Mouse (Mus musculus) midbrain, embryonic 16.5 days (tissue): ENCODE data around the gene D10Wsu102e. TPM values are rescaled to one million over a fixed set of nuclear protein-coding genes. Genes with fewer than 3 reads are reported as not detected.
"Not testable (repeated sequence)": the region's sequence is repeated elsewhere in the genome, so short reads cannot be mapped to it uniquely, and the experiment has no call there.

Source experiments
- ATAC-seq: fragments of 200-750 bp; cut with Nextera tagmentation; 2 replicates; pipeline ENCODE4 v1.8.0; 2017; ENCODE audit warnings: moderate TSS enrichment
- H3K27ac ChIP-seq: fragments of 300-500 bp; sonication (generic); 2 replicates; pipeline ENCODE4 v1.5.1; 2014; ENCODE audit warnings: mild to moderate bottlenecking, low read length, mixed read lengths
- H3K27me3 ChIP-seq: fragments of 300-500 bp; sonication (generic); 2 replicates; pipeline ENCODE4 v1.6.1; 2014; ENCODE audit warnings: low read depth, low read length, mixed read lengths; ENCODE audit not compliant: control insufficient read depth, insufficient read depth
- H3K36me3 ChIP-seq: fragments of 300-500 bp; sonication (generic); 2 replicates; pipeline ENCODE4 v1.6.1; 2014; ENCODE audit warnings: mild to moderate bottlenecking, low read length, moderate library complexity, mixed read lengths; ENCODE audit not compliant: control insufficient read depth, insufficient read depth
- H3K4me1 ChIP-seq: fragments of 300-500 bp; sonication (generic); 2 replicates; pipeline ENCODE4 v1.6.1; 2014; ENCODE audit warnings: mild to moderate bottlenecking, low read length, mixed read lengths; ENCODE audit not compliant: control insufficient read depth, insufficient read depth
- H3K4me2 ChIP-seq: fragments of 300-500 bp; sonication (generic); 2 replicates; pipeline ENCODE4 v1.6.1; 2014; ENCODE audit warnings: mild to moderate bottlenecking, low read length, mixed read lengths
- H3K4me3 ChIP-seq: fragments of 300-500 bp; sonication (generic); 2 replicates; pipeline ENCODE4 v1.5.1; 2014; ENCODE audit warnings: low read depth, mild to moderate bottlenecking, low read length, moderate library complexity, mixed read lengths
- H3K9ac ChIP-seq: fragments of 300-500 bp; sonication (generic); 2 replicates; pipeline ENCODE4 v1.6.1; 2014; ENCODE audit warnings: low read depth, low read length, mixed read lengths
- H3K9me3 ChIP-seq: fragments of 300-500 bp; sonication (generic); replicated peaks from 2 replicates; pipeline ENCODE4 v1.6.1; 2014; ENCODE audit warnings: mild to moderate bottlenecking, low read length, mixed read lengths; ENCODE audit not compliant: control insufficient read depth, poor library complexity, severe bottlenecking
- WGBS: fragments of 180-500 bp; shearing (Covaris S2); extraction: QIAGEN DNeasy Blood & Tissue Kit; methylation state at CpG from one replicate; pipeline ENCODE4 v1.1.7; 2014; 5-methylcytosine and 5-hydroxymethylcytosine counted together
- polyA plus RNA-seq: library from polyadenylated mRNA; unstranded; fragments of >200 nt; fragmentation: Nextera tagmentation; extraction: Ambion mirVana; gene quantifications from 2 replicates; pipeline ENCODE4 v1.2.1, GENCODE M21; 2015

D10Wsu102e gene
- polyA plus RNA-seq, 1 experiment from 2014 or later, result 0.79 TPM

DNA sequence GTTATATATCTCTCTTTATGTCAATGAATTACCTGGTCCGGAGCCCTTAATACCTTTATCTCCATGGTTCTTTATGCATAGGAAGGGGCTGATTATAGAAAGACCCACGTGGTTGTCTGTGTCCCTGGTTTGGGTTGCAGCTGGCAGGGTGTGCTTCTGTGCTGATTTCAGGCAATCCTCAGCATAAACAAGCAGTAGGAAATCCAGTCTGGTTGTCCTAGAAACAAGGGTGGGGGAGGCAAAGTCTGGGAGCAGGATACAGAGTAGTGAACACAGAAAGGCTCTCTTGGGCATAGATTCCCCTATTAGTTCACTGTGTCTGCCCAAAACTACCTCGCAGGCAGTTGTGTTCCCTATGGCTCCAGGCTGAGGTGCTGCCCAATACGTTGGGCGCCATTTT is 117.3 kb downstream of the D10Wsu102e start:
- no peak overlapping the region for H3K4me2 ChIP-seq
- H3K27ac ChIP-seq, result no peak overlapping the region
- no peak overlapping the region for H3K4me3 ChIP-seq
- H3K9me3 ChIP-seq, result peaks cover 5% of the 10 kb centered on the region; the same call in 1 of the 2 replicates
- WGBS, result 82% methylated on average over 5 of the region's 5 CpGs
- no peaks in the 10 kb centered on the region for H3K4me1 ChIP-seq
- no peaks in the 10 kb centered on the region for H3K36me3 ChIP-seq
- H3K27me3 ChIP-seq, result no peaks in the 10 kb centered on the region
- ATAC-seq, result no peak
- no peak overlapping the region for H3K9ac ChIP-seq

DNA sequence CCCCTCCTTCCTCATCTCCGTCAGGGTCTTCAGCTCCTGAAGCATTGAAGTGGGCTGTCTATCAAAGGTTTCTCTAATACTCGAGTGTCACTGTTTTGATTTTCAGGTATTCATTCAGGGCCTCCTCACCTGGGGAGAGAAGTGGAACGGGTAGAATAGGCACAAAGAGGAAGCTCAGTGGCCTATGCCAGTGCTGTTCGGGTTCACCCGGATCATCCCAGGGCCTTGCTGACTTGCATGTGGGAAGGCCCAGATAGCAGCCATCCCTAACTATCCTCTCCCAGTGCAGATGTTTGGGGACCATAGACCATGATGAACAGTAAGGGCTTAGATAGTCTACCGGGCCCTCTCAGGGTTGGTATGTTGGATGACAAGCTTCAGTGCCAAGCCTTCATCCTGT is 130.5 kb downstream of the D10Wsu102e start:
- no peak for ATAC-seq
- H3K27ac ChIP-seq, result no peak overlapping the region
- WGBS, result 93% methylated on average over 6 of the region's 6 CpGs
- no peak overlapping the region for H3K9ac ChIP-seq
- H3K4me1 ChIP-seq, result no peaks in the 10 kb centered on the region
- no peak overlapping the region for H3K4me2 ChIP-seq
- H3K27me3 ChIP-seq, result no peaks in the 10 kb centered on the region
- no peak overlapping the region for H3K4me3 ChIP-seq
- H3K36me3 ChIP-seq, result peaks cover 51% of the 10 kb centered on the region
- H3K9me3 ChIP-seq, result no peaks in the 10 kb centered on the region

DNA sequence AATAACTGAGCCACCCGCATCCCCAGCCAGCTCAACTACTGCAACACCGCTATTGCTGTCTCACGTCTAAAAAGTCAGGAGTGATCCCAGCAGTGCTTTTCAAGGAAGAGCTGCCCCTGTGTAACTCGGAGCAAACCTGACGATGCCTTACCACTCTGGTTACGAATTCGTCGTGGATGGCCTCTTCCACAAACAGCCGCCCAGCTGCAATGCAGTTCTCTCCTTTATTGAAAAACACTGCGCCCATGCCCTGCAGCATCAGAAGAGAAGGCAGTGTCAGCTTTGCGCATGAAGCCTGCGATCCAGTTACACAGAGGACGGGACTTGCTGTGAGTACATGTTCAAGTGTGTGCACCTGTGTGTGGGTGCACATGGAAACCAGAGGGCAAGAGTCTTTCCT is 137.3 kb downstream of the D10Wsu102e start:
- Histone ChIP-seq H3K4me3 (no peak overlapping the region), H3K4me2 (no peak overlapping the region), H3K27ac (no peak overlapping the region), H3K27me3 (no peaks in the 10 kb centered on the region), H3K9ac (no peak overlapping the region), H3K36me3 (peaks cover 21% of the 10 kb centered on the region), H3K9me3 (no peaks in the 10 kb centered on the region), H3K4me1 (no peaks in the 10 kb centered on the region)
- 89% methylated on average over 13 of the region's 13 CpGs for WGBS
- ATAC-seq, result no peak

DNA sequence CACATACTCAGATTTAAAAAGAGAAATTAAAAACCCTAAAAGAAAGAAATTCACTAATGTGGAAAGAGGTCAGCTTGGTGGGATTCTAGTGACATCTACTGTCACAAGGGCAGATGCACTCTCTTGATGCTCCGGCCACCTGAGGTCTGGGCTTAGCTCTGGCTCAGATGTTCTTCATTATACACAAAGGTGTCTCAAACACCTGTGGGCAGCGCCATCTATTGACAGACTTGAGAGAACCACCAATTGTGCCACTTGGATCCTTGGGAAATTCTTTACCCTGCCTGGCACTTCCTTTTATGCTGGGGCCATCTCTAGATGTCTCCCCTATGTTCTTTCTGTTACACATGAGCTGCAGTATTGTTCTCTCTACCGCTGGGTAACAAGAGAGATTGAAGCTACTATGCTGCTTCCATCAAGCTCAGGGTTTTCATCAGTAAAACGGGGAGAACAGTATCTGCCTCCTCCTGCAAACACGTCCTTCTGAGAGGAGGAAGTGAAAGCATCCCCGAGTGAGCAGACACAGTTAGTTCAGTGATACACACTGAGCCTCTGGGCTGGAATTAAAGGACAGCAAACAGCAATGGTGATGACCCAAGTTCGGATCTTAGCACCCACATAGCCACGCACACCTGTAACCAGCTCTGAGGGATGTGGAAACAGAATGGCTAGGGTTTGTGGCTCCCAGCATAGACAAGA is 149.1 kb downstream of the D10Wsu102e start:
- Histone ChIP-seq H3K27me3 (no peaks in the 10 kb centered on the region), H3K9me3 (no peaks in the 10 kb centered on the region), H3K4me3 (no peak overlapping the region), H3K9ac (no peak overlapping the region), H3K4me2 (no peak overlapping the region), H3K36me3 (peaks cover 49% of the 10 kb centered on the region), H3K27ac (no peak overlapping the region), H3K4me1 (no peaks in the 10 kb centered on the region)
- no peak for ATAC-seq
- 65% methylated on average over 8 of the region's 8 CpGs for WGBS

DNA sequence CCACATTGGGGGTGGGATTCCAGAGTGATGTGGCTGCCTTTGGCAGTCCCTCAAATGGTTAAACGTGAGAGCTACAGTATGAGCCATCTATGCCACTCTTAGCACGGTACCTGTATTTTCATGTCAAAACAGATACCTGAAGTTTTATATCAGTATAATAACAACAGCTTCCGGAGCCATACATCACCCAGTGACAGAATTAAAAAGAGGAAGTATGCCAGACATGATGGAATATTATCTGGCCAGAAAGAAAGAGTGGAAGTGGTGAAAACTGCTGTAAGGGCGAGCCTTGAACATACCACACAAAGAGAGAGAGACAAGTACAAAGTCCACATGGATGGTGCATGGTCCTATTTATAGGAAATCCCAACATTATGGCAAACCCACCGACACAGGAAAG is 151.3 kb downstream of the D10Wsu102e start:
- H3K9me3 ChIP-seq, result no peaks in the 10 kb centered on the region
- WGBS, result 84% methylated on average over 5 of the region's 5 CpGs
- no peak overlapping the region for H3K4me3 ChIP-seq
- H3K9ac ChIP-seq, result no peak overlapping the region
- H3K4me1 ChIP-seq, result no peaks in the 10 kb centered on the region
- no peak overlapping the region for H3K4me2 ChIP-seq
- H3K27me3 ChIP-seq, result no peaks in the 10 kb centered on the region
- ATAC-seq, result no peak
- peaks cover 48% of the 10 kb centered on the region for H3K36me3 ChIP-seq
- no peak overlapping the region for H3K27ac ChIP-seq

DNA sequence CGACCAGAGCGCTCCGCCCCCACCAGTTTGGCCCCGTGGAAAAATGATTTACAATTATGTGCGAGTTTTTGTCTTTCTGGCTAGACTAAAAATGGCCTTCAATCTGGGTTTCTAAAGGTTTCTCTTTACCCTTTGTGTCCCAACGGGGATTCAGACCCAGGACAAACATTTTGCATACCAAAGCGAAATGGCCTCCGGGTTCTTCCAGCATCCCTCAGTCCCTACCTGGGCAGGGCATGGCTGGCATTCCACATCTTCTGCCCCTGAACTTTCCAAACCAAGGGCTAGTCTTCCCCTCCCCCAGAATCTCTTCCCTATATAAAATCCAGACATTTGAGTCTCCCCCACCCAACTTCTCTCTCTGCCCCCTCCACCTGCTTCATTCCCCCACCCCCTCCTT is 153.7 kb downstream of the D10Wsu102e start:
- Histone ChIP-seq H3K27me3 (no peaks in the 10 kb centered on the region), H3K4me3 (no peak overlapping the region), H3K4me1 (no peaks in the 10 kb centered on the region), H3K4me2 (no peak overlapping the region), H3K27ac (no peak overlapping the region), H3K9ac (no peak overlapping the region), H3K36me3 (peaks cover 46% of the 10 kb centered on the region), H3K9me3 (no peaks in the 10 kb centered on the region)
- WGBS, result 88% methylated on average over 8 of the region's 8 CpGs
- no peak for ATAC-seq

DNA sequence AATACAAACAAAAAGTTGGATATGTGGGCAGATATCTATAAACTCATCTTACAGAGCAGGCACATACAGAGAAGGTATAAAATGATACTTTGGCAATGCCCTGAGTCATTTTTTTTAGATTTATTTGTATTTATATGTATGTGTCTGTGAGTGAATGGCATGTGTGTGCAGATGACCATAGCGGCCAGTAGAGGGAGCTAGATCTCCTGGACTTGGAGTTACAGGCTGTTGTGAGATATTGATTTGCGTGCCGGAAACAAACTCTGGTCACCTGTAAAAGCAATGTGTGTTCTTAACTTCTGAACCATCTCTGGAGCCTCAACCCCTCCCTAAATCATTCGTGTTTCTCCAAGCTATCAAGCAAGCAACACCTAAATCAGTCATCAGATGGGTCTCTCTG is 161.0 kb downstream of the D10Wsu102e start:
- Histone ChIP-seq H3K4me2 (no peak overlapping the region), H3K4me1 (no peaks in the 10 kb centered on the region), H3K9ac (no peak overlapping the region), H3K36me3 (peaks cover 41% of the 10 kb centered on the region), H3K4me3 (no peak overlapping the region), H3K27me3 (no peaks in the 10 kb centered on the region), H3K9me3 (no peaks in the 10 kb centered on the region), H3K27ac (no peak overlapping the region)
- no peak for ATAC-seq
- 81% methylated on average over 4 of the region's 4 CpGs for WGBS

DNA sequence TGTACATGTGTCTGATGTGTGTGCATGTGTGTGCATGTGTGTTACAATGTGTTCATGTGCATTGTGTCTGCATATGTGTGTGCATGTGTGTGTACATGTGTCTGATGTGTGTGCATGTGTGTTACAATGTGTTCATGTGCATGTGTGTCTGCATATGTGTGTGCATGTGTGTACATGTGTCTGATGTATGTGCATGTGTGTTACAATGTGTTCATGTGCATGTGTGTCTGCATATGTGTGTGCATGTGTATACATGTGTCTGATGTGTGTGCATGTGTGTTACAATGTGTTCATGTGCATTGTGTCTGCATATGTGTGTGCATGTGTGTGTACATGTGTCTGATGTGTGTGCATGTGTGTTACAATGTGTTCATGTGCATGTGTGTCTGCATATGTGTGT is 164.2 kb downstream of the D10Wsu102e start:
- not testable (repeated sequence) for ATAC-seq, H3K4me3 ChIP-seq, H3K4me2 ChIP-seq, H3K9ac ChIP-seq, H3K9me3 ChIP-seq, H3K27me3 ChIP-seq, H3K4me1 ChIP-seq, H3K27ac ChIP-seq
- peaks cover 26% of the 10 kb centered on the region for H3K36me3 ChIP-seq

DNA sequence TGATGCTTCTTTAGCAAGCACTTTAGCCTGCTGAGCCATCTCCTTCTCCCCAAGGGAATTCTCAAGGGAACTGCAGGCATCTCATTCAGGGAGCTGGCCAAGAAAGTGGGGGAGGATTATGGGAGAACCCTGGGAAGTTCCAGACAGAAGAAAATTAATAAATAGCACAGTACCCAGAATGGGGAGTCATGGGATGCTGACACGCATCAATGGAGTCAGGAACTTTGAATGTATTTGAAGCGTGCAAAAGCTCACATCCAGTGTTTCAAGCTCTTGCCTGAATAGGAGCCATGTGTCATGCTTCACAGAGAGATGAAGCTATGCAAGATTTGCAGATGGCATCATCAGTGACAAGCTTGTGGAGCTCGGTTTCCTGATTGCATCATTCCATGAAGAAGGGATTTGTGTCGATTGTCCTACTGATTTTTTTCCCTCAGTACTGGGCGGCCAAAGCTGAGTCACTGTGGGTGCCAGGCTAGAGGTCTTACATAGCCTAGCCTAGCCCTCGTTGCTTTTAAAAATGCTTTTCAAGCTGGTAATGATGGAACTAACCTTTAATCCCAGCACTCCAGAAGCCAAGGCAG is 170.5 kb downstream of the D10Wsu102e start:
- H3K27ac ChIP-seq, result no peak overlapping the region
- peaks cover 3% of the 10 kb centered on the region; the same call in 1 of the 2 replicates for H3K36me3 ChIP-seq
- H3K9ac ChIP-seq, result no peak overlapping the region
- no peak for ATAC-seq
- H3K4me2 ChIP-seq, result no peak overlapping the region
- H3K9me3 ChIP-seq, result no peaks in the 10 kb centered on the region
- H3K4me1 ChIP-seq, result peaks cover 10% of the 10 kb centered on the region
- no peaks in the 10 kb centered on the region for H3K27me3 ChIP-seq
- 88% methylated on average over 6 of the region's 6 CpGs for WGBS
- H3K4me3 ChIP-seq, result no peak overlapping the region
